Mouse (Mus musculus): Measurements from ENCODE around the gene Nlrc5. TPM values are rescaled to one million over a fixed set of nuclear protein-coding genes. Genes with fewer than 3 reads are reported as not detected.

Gene Nlrc5
- polyA plus RNA-seq, 1 experiment: 3.4 TPM

GRCm38 (mm10) chr8:94413509-94413908, 20.6 kb upstream of the Nlrc5 start:
- Histone ChIP-seq H3K9me3 (no peaks in the 10 kb centered on the region), H3K36me3 (replicated peaks; ENCODE audit: low read length) (no peaks in the 10 kb centered on the region), H3K4me1 (peaks cover 55% of the 10 kb centered on the region), H3K4me3 (replicated peaks) (no peak overlapping the region), H3K27me3 (replicated peaks) (peaks cover 47% of the 10 kb centered on the region)
- TF ChIP-seq GATA1 (IDR thresholded peaks at IDR 0.05; ENCODE audit: borderline replicate concordance, low read length) (no peak), FLI1 (IDR thresholded peaks at IDR 0.05; ENCODE audit: low read length) (no peak)

- TF ChIP-seq FLI1 (IDR thresholded peaks at IDR 0.05; ENCODE audit: low read length) (no peak), GATA1 (IDR thresholded peaks at IDR 0.05; ENCODE audit: borderline replicate concordance, low read length) (no peak)
- peaks cover 45% of the 10 kb centered on the region for H3K4me1 ChIP-seq
Observed at GRCm38 (mm10) chr8:94415218-94415617, 18.9 kb upstream of the Nlrc5 start.

GRCm38 (mm10) chr8:94418017-94418416, 16.1 kb upstream of the Nlrc5 start:
- no peak overlapping the region for H3K4me3 ChIP-seq (replicated peaks)
- H3K36me3 ChIP-seq (replicated peaks; ENCODE audit: low read length): no peaks in the 10 kb centered on the region
- 0 out of 2 replicates have a peak, but pooled peaks cover 3% of the 10 kb centered on the region for H3K9me3 ChIP-seq
- peaks cover 45% of the 10 kb centered on the region for H3K27me3 ChIP-seq (replicated peaks)
- peaks cover 32% of the 10 kb centered on the region for H3K4me1 ChIP-seq
- TF ChIP-seq FLI1 (IDR thresholded peaks at IDR 0.05; ENCODE audit: low read length) (no peak), GATA1 (IDR thresholded peaks at IDR 0.05; ENCODE audit: borderline replicate concordance, low read length) (no peak)

More at GRCm38 (mm10) chr8:94415218-94415617, 18.9 kb upstream of the Nlrc5 start:
- Histone ChIP-seq H3K4me3 (replicated peaks) (peak overlapping the region; percentile 35), H3K27me3 (replicated peaks) (peaks cover 42% of the 10 kb centered on the region), H3K36me3 (replicated peaks; ENCODE audit: low read length) (no peaks in the 10 kb centered on the region), H3K9me3 (0 out of 2 replicates have a peak, but pooled peaks cover 3% of the 10 kb centered on the region)

GRCm38 (mm10) chr8:94422270-94422669, 11.9 kb upstream of the Nlrc5 start:
- Histone ChIP-seq H3K4me1 (peaks cover 8% of the 10 kb centered on the region), H3K9me3 (0 out of 2 replicates have a peak, but pooled peaks cover 3% of the 10 kb centered on the region), H3K36me3 (replicated peaks; ENCODE audit: low read length) (no peaks in the 10 kb centered on the region), H3K27me3 (replicated peaks) (peaks cover 69% of the 10 kb centered on the region), H3K4me3 (replicated peaks) (no peak overlapping the region)
- no peak for TF ChIP-seq GATA1 (IDR thresholded peaks at IDR 0.05; ENCODE audit: borderline replicate concordance, low read length)
- no peak for TF ChIP-seq FLI1 (IDR thresholded peaks at IDR 0.05; ENCODE audit: low read length)

GRCm38 (mm10) chr8:94427953-94428352, 6.2 kb upstream of the Nlrc5 start:
- H3K27me3 ChIP-seq (replicated peaks): peaks cover 72% of the 10 kb centered on the region
- H3K4me1 ChIP-seq: peaks cover 8% of the 10 kb centered on the region
- no peaks in the 10 kb centered on the region for H3K9me3 ChIP-seq
- no peak for TF ChIP-seq FLI1 (IDR thresholded peaks at IDR 0.05; ENCODE audit: low read length)
- no peak for TF ChIP-seq GATA1 (IDR thresholded peaks at IDR 0.05; ENCODE audit: borderline replicate concordance, low read length)
- no peak overlapping the region for H3K4me3 ChIP-seq (replicated peaks)
- H3K36me3 ChIP-seq (replicated peaks; ENCODE audit: low read length): no peaks in the 10 kb centered on the region

- Histone ChIP-seq H3K9me3 (no peaks in the 10 kb centered on the region), H3K4me3 (replicated peaks) (no peak overlapping the region), H3K4me1 (peaks cover 9% of the 10 kb centered on the region), H3K36me3 (replicated peaks; ENCODE audit: low read length) (no peaks in the 10 kb centered on the region), H3K27me3 (replicated peaks) (peaks cover 74% of the 10 kb centered on the region)
- TF ChIP-seq FLI1 (IDR thresholded peaks at IDR 0.05; ENCODE audit: low read length) (no peak), GATA1 (IDR thresholded peaks at IDR 0.05; ENCODE audit: borderline replicate concordance, low read length) (no peak)
Observed at GRCm38 (mm10) chr8:94428420-94428819, 5.7 kb upstream of the Nlrc5 start.

GRCm38 (mm10) chr8:94429376-94429775, 4.8 kb upstream of the Nlrc5 start:
- TF ChIP-seq FLI1 (IDR thresholded peaks at IDR 0.05; ENCODE audit: low read length) (no peak), GATA1 (IDR thresholded peaks at IDR 0.05; ENCODE audit: borderline replicate concordance, low read length) (no peak)
- Histone ChIP-seq H3K9me3 (no peaks in the 10 kb centered on the region), H3K4me1 (peaks cover 19% of the 10 kb centered on the region), H3K4me3 (replicated peaks) (no peak overlapping the region), H3K27me3 (replicated peaks) (peaks cover 74% of the 10 kb centered on the region), H3K36me3 (replicated peaks; ENCODE audit: low read length) (no peaks in the 10 kb centered on the region)

- H3K27me3 ChIP-seq (replicated peaks): peaks cover 58% of the 10 kb centered on the region
- no peak overlapping the region for H3K4me3 ChIP-seq (replicated peaks)
- TF ChIP-seq GATA1 (IDR thresholded peaks at IDR 0.05; ENCODE audit: borderline replicate concordance, low read length): no peak
- no peak for TF ChIP-seq FLI1 (IDR thresholded peaks at IDR 0.05; ENCODE audit: low read length)
Observed at GRCm38 (mm10) chr8:94432212-94432611, 1.9 kb upstream of the Nlrc5 start.

GRCm38 (mm10) chr8:94434958-94435357, 802 bp downstream of the Nlrc5 start:
- H3K9me3 ChIP-seq: no peaks in the 10 kb centered on the region
- H3K4me3 ChIP-seq (replicated peaks): no peak overlapping the region
- H3K36me3 ChIP-seq (replicated peaks; ENCODE audit: low read length): no peaks in the 10 kb centered on the region
- H3K27me3 ChIP-seq (replicated peaks): peaks cover 41% of the 10 kb centered on the region
- TF ChIP-seq GATA1 (IDR thresholded peaks at IDR 0.05; ENCODE audit: borderline replicate concordance, low read length) (no peak), FLI1 (IDR thresholded peaks at IDR 0.05; ENCODE audit: low read length) (no peak)
- H3K4me1 ChIP-seq: peaks cover 16% of the 10 kb centered on the region

More at GRCm38 (mm10) chr8:94432212-94432611, 1.9 kb upstream of the Nlrc5 start:
- Histone ChIP-seq H3K9me3 (no peaks in the 10 kb centered on the region), H3K4me1 (peaks cover 24% of the 10 kb centered on the region), H3K36me3 (replicated peaks; ENCODE audit: low read length) (no peaks in the 10 kb centered on the region)

- Histone ChIP-seq H3K36me3 (replicated peaks; ENCODE audit: low read length) (no peaks in the 10 kb centered on the region), H3K9me3 (no peaks in the 10 kb centered on the region), H3K4me1 (peaks cover 16% of the 10 kb centered on the region), H3K4me3 (replicated peaks) (no peak overlapping the region), H3K27me3 (replicated peaks) (peaks cover 39% of the 10 kb centered on the region)
- TF ChIP-seq GATA1 (IDR thresholded peaks at IDR 0.05; ENCODE audit: borderline replicate concordance, low read length): no peak
- no peak for TF ChIP-seq FLI1 (IDR thresholded peaks at IDR 0.05; ENCODE audit: low read length)
Observed at GRCm38 (mm10) chr8:94435397-94436111, 1.4 kb downstream of the Nlrc5 start.

Measured in megakaryocyte, embryonic 14.5 days (primary cell).